Mouse (Mus musculus): ENCODE data around the gene Tex12. TPM values are rescaled to one million over a fixed set of nuclear protein-coding genes. Genes with fewer than 3 reads are reported as not detected.

Tex12 gene
- total and polyA plus RNA-seq, 2 experiments, result 0.16 to 0.55 TPM

GRCm38 (mm10) chr9:50533328-50533727, 27.8 kb downstream of the Tex12 start:
- Histone ChIP-seq H3K36me3 (ENCODE audit: control insufficient read depth, insufficient read depth, low read length) (peaks cover 6% of the 10 kb centered on the region; the same call in 1 of the 2 replicates), H3K27me3 (ENCODE audit: control insufficient read depth, insufficient read depth, low read length) (no peaks in the 10 kb centered on the region), H3K27ac (replicated peaks; ENCODE audit: insufficient read depth, low read depth, low read length) (peak overlapping the region; percentile 70), H3K9ac (ENCODE audit: low read depth, low read length) (peak overlapping the region; percentile 2; the same call in 1 of the 2 replicates), H3K79me2 (ENCODE audit: control insufficient read depth, insufficient read depth, low read length) (no peaks in the 10 kb centered on the region), H3K4me3 (ENCODE audit: insufficient read depth, low read depth, low read length) (peak overlapping the region; percentile 30), H3K4me1 (ENCODE audit: control insufficient read depth, insufficient read depth, low read length) (peaks cover 8% of the 10 kb centered on the region)
- DNase-seq (ENCODE audit: extremely low read depth, low read depth, low spot score), result no peak
- TF ChIP-seq POLR2A (IDR thresholded peaks at IDR 0.05; ENCODE audit: extremely low read depth, insufficient read depth, low read length), result no peak
- TF ChIP-seq CTCF (IDR thresholded peaks at IDR 0.05; ENCODE audit: low read depth, low read length), result no peak
- WGBS, result 48% methylated on average over 11 of the region's 11 CpGs

GRCm38 (mm10) chr9:50530890-50531289, 30.2 kb downstream of the Tex12 start:
- 35% methylated on average over 2 of the region's 2 CpGs for WGBS
- H3K36me3 ChIP-seq (ENCODE audit: control insufficient read depth, insufficient read depth, low read length), result peaks cover 10% of the 10 kb centered on the region; the same call in 1 of the 2 replicates
- no peaks in the 10 kb centered on the region for H3K27me3 ChIP-seq (ENCODE audit: control insufficient read depth, insufficient read depth, low read length)
- no peak overlapping the region for H3K4me3 ChIP-seq (ENCODE audit: insufficient read depth, low read depth, low read length)
- DNase-seq (ENCODE audit: extremely low read depth, low read depth, low spot score), result no peak
- H3K9ac ChIP-seq (ENCODE audit: low read depth, low read length), result no peak overlapping the region
- H3K27ac ChIP-seq (replicated peaks; ENCODE audit: insufficient read depth, low read depth, low read length), result no peak overlapping the region
- TF ChIP-seq CTCF (IDR thresholded peaks at IDR 0.05; ENCODE audit: low read depth, low read length) (no peak), POLR2A (IDR thresholded peaks at IDR 0.05; ENCODE audit: extremely low read depth, insufficient read depth, low read length) (no peak)
- peaks cover 7% of the 10 kb centered on the region; the same call in 1 of the 2 replicates for H3K79me2 ChIP-seq (ENCODE audit: control insufficient read depth, insufficient read depth, low read length)
- peaks cover 18% of the 10 kb centered on the region for H3K4me1 ChIP-seq (ENCODE audit: control insufficient read depth, insufficient read depth, low read length)

GRCm38 (mm10) chr9:50528293-50528892, 32.7 kb downstream of the Tex12 start, which contains the start of gene Pts:
TSS of gene Pts (minus strand) at chr9:50528724.
- Histone ChIP-seq H3K27ac (replicated peaks; ENCODE audit: insufficient read depth, low read depth, low read length) (peak within 1 kb of the TSS; percentile 71), H3K9ac (ENCODE audit: low read depth, low read length) (peak within 1 kb of the TSS; percentile 84), H3K36me3 (ENCODE audit: control insufficient read depth, insufficient read depth, low read length) (peaks cover 12% of the 10 kb centered on the region; the same call in 1 of the 2 replicates)

GRCm38 (mm10) chr9:50527860-50528259, 33.3 kb downstream of the Tex12 start:
- peaks cover 7% of the 10 kb centered on the region; the same call in 1 of the 2 replicates for H3K79me2 ChIP-seq (ENCODE audit: control insufficient read depth, insufficient read depth, low read length)
- peak overlapping the region; percentile 67 for H3K4me3 ChIP-seq (ENCODE audit: insufficient read depth, low read depth, low read length)
- WGBS, result 21% methylated on average over 7 of the region's 7 CpGs
- TF ChIP-seq CTCF (IDR thresholded peaks at IDR 0.05; ENCODE audit: low read depth, low read length), result no peak
- no peak for TF ChIP-seq POLR2A (IDR thresholded peaks at IDR 0.05; ENCODE audit: extremely low read depth, insufficient read depth, low read length)
- peak overlapping the region; percentile 84 for H3K9ac ChIP-seq (ENCODE audit: low read depth, low read length)
- peaks cover 12% of the 10 kb centered on the region; the same call in 1 of the 2 replicates for H3K36me3 ChIP-seq (ENCODE audit: control insufficient read depth, insufficient read depth, low read length)
- peaks cover 10% of the 10 kb centered on the region for H3K4me1 ChIP-seq (ENCODE audit: control insufficient read depth, insufficient read depth, low read length)
- no peaks in the 10 kb centered on the region for H3K27me3 ChIP-seq (ENCODE audit: control insufficient read depth, insufficient read depth, low read length)
- DNase-seq (ENCODE audit: extremely low read depth, low read depth, low spot score), result no peak
- H3K27ac ChIP-seq (replicated peaks; ENCODE audit: insufficient read depth, low read depth, low read length), result no peak overlapping the region

More at GRCm38 (mm10) chr9:50528293-50528892, 32.7 kb downstream of the Tex12 start, which contains the start of gene Pts:
- DNase-seq (ENCODE audit: extremely low read depth, low read depth, low spot score), result peak; percentile 88
- Histone ChIP-seq H3K4me3 (ENCODE audit: insufficient read depth, low read depth, low read length) (peak within 1 kb of the TSS; percentile 67), H3K4me1 (ENCODE audit: control insufficient read depth, insufficient read depth, low read length) (peaks cover 12% of the 10 kb centered on the region), H3K27me3 (ENCODE audit: control insufficient read depth, insufficient read depth, low read length) (no peaks in the 10 kb centered on the region), H3K79me2 (ENCODE audit: control insufficient read depth, insufficient read depth, low read length) (peaks cover 7% of the 10 kb centered on the region; the same call in 1 of the 2 replicates)
- peak; percentile 97 for TF ChIP-seq CTCF (IDR thresholded peaks at IDR 0.05; ENCODE audit: low read depth, low read length)
- TF ChIP-seq POLR2A (IDR thresholded peaks at IDR 0.05; ENCODE audit: extremely low read depth, insufficient read depth, low read length), result peak; percentile 94
- under 1% methylated on average over 54 of the region's 54 CpGs for WGBS

- no peak overlapping the region for H3K9ac ChIP-seq (ENCODE audit: low read depth, low read length)
- no peak overlapping the region for H3K27ac ChIP-seq (replicated peaks; ENCODE audit: insufficient read depth, low read depth, low read length)
- peaks cover 18% of the 10 kb centered on the region for H3K36me3 ChIP-seq (ENCODE audit: control insufficient read depth, insufficient read depth, low read length)
- no peak for DNase-seq (ENCODE audit: extremely low read depth, low read depth, low spot score)
- peaks cover 10% of the 10 kb centered on the region for H3K4me1 ChIP-seq (ENCODE audit: control insufficient read depth, insufficient read depth, low read length)
- 90% methylated on average over 5 of the region's 5 CpGs for WGBS
- no peak overlapping the region for H3K4me3 ChIP-seq (ENCODE audit: insufficient read depth, low read depth, low read length)
- TF ChIP-seq POLR2A (IDR thresholded peaks at IDR 0.05; ENCODE audit: extremely low read depth, insufficient read depth, low read length) (no peak), CTCF (IDR thresholded peaks at IDR 0.05; ENCODE audit: low read depth, low read length) (no peak)
- H3K27me3 ChIP-seq (ENCODE audit: control insufficient read depth, insufficient read depth, low read length), result no peaks in the 10 kb centered on the region
- H3K79me2 ChIP-seq (ENCODE audit: control insufficient read depth, insufficient read depth, low read length), result peaks cover 7% of the 10 kb centered on the region; the same call in 1 of the 2 replicates
These were observed 35.5 kb downstream of the Tex12 start for GRCm38 (mm10) chr9:50525585-50525984.

GRCm38 (mm10) chr9:50524936-50525335, 36.2 kb downstream of the Tex12 start:
- DNase-seq (ENCODE audit: extremely low read depth, low read depth, low spot score), result no peak
- no peak overlapping the region for H3K27ac ChIP-seq (replicated peaks; ENCODE audit: insufficient read depth, low read depth, low read length)
- WGBS, result 93% methylated on average over 5 of the region's 5 CpGs
- H3K9ac ChIP-seq (ENCODE audit: low read depth, low read length), result no peak overlapping the region
- H3K79me2 ChIP-seq (ENCODE audit: control insufficient read depth, insufficient read depth, low read length), result peaks cover 7% of the 10 kb centered on the region; the same call in 1 of the 2 replicates
- peaks cover 10% of the 10 kb centered on the region for H3K4me1 ChIP-seq (ENCODE audit: control insufficient read depth, insufficient read depth, low read length)
- TF ChIP-seq POLR2A (IDR thresholded peaks at IDR 0.05; ENCODE audit: extremely low read depth, insufficient read depth, low read length) (no peak), CTCF (IDR thresholded peaks at IDR 0.05; ENCODE audit: low read depth, low read length) (no peak)
- H3K4me3 ChIP-seq (ENCODE audit: insufficient read depth, low read depth, low read length), result no peak overlapping the region
- H3K36me3 ChIP-seq (ENCODE audit: control insufficient read depth, insufficient read depth, low read length), result peaks cover 18% of the 10 kb centered on the region
- no peaks in the 10 kb centered on the region for H3K27me3 ChIP-seq (ENCODE audit: control insufficient read depth, insufficient read depth, low read length)
